Mouse (Mus musculus) forebrain, embryonic 14.5 days (tissue): ENCODE results near the gene Gm20812. TPM values are rescaled to one million over a fixed set of nuclear protein-coding genes. Genes with fewer than 3 reads are reported as not detected.
"Not testable (repeated sequence)": the region's sequence is repeated elsewhere in the genome, so short reads cannot be mapped to it uniquely, and the experiment has no call there.

Experiments used
- ATAC-seq: fragments of 200-750 bp; cut with Nextera tagmentation; 2 replicates; pipeline ENCODE4 v1.8.0; 2017; ENCODE audit warnings: mild to moderate bottlenecking, moderate library complexity
- DNase-seq: peaks from one replicate; pipeline ENCODE4 v3.0.0-alpha.2; 2015; ENCODE audit warnings: low spot score
- H3K27ac ChIP-seq: fragments of 300-500 bp; sonication (generic); 2 replicates; pipeline ENCODE4 v1.5.1; 2014; ENCODE audit warnings: low read depth, mild to moderate bottlenecking, control low read depth, low read length, moderate library complexity
- H3K27me3 ChIP-seq: fragments of 300-500 bp; sonication (generic); replicated peaks from 2 replicates; pipeline ENCODE4 v1.6.1; 2014; ENCODE audit warnings: low read length, control low read depth, mixed read lengths; ENCODE audit not compliant: control insufficient read depth, insufficient read depth
- H3K36me3 ChIP-seq: fragments of 300-500 bp; sonication (generic); 2 replicates; pipeline ENCODE4 v1.6.1; 2014; ENCODE audit warnings: low read length, control low read depth; ENCODE audit not compliant: control insufficient read depth, insufficient read depth
- H3K4me1 ChIP-seq: fragments of 300-500 bp; sonication (generic); 2 replicates; pipeline ENCODE4 v1.6.1; 2014; ENCODE audit warnings: antibody characterized with exemption, low read length, control low read depth; ENCODE audit not compliant: control insufficient read depth, insufficient read depth
- H3K4me2 ChIP-seq: fragments of 300-500 bp; sonication (generic); 2 replicates; pipeline ENCODE4 v1.6.1; 2014; ENCODE audit warnings: mild to moderate bottlenecking, control low read depth, low read length
- H3K4me3 ChIP-seq: fragments of 300-500 bp; sonication (generic); 2 replicates; pipeline ENCODE4 v1.5.1; 2014; ENCODE audit warnings: low read depth, low read length, control low read depth
- H3K9ac ChIP-seq: fragments of 300-500 bp; sonication (generic); 2 replicates; pipeline ENCODE4 v1.6.1; 2014; ENCODE audit warnings: mild to moderate bottlenecking, low read length, control low read depth, moderate library complexity
- H3K9me3 ChIP-seq: fragments of 300-500 bp; sonication (generic); replicated peaks from 2 replicates; pipeline ENCODE4 v1.6.1; 2016; ENCODE audit warnings: low read length, control low read depth, mixed read lengths; ENCODE audit not compliant: control insufficient read depth
- WGBS: fragments of 180-500 bp; shearing (Covaris S2); extraction: QIAGEN DNeasy Blood & Tissue Kit; methylation state at CpG from one replicate; pipeline ENCODE4 v1.1.7; 2014; 5-methylcytosine and 5-hydroxymethylcytosine counted together
- polyA plus RNA-seq: library from polyadenylated mRNA; unstranded; fragments of >200 nt; fragmentation: Nextera tagmentation; extraction: Ambion mirVana; gene quantifications from 2 replicates; pipeline ENCODE4 v1.2.1, GENCODE M21; 2014

Gene Gm20812
- not detected in 2 replicates for polyA plus RNA-seq

- not testable (repeated sequence) for DNase-seq, H3K9ac ChIP-seq, H3K4me1 ChIP-seq, H3K36me3 ChIP-seq, H3K9me3 ChIP-seq, H3K27ac ChIP-seq, H3K27me3 ChIP-seq, H3K4me2 ChIP-seq, ATAC-seq, H3K4me3 ChIP-seq
- WGBS, result no CpG with 5 or more reads among the region's 3 CpGs
Measured at GRCm38 (mm10) chrY:12381681-12382080, at the start of gene Gm20812. Gene Gm20812, plus strand, starts transcription at chrY:12381981.

Other genes starting within 250 kb of the Gm20812 start
- not detected in 2 replicates for gene Gm29554, start 108.0 kb upstream of the Gm20812 start, polyA plus RNA-seq